Mouse (Mus musculus) frontal cortex, postnatal 25 days (tissue): Measurements from ENCODE around the gene Nudt19.
"Not testable (repeated sequence)": the region's sequence is repeated elsewhere in the genome, so short reads cannot be mapped to it uniquely, and the experiment has no call there.

Experiments
- DNase-seq, 2 experiments: peaks; one replicate each; pipeline ENCODE4 v3.0.0; 2022; ENCODE audit warnings: low spot score in 2 of 2

Gene Nudt19

DNA sequence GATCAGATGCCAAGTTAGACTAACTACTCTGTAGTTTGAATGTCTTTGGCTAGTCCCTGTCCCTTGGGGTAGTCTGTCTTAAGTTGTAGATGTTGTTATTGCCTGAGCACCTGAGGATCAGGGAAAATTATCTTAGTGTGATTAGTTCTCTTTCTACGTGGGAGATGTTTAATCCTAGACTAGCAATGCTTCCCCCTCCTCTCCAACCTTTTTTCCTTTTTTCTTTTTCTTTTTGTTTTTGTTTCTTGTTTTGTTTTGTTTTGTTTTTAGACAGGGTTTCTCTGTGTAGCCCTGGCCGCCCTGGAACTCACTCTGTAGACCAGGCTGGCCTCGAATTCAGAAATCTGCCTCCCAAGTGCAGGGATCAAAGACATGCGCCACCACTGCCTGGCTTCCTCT lies at the start of gene Nudt19:
Gene Nudt19, minus strand, starts transcription at position 100 of the 399 bp plus-strand sequence.
- no peak for DNase-seq

DNA sequence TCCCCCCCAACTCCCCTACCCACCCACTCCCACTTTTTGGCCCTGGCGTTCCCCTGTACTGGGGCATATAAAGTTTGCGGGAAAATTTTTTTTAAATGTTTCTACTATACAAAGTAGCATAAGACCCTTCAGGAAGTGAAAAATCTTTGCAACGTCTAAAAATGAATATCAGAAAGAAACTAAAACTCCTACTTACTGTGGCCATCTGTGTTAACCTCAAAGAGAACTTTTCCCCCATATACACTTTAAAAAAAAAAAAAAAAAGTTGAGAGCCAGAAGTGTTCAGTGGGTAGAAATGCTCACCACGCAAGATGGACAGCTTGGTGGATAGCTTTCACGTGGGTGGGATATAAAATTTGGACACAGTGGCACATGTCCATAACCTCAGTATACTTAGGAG lies 46.7 kb upstream of the Nudt19 start:
- DNase-seq: no peak

GRCm38 (mm10) chr7:35601106-35601505 lies 45.0 kb upstream of the Nudt19 start:
- DNase-seq: no peak

- no peak for DNase-seq
Measured at GRCm38 (mm10) chr7:35600031-35600430, 43.9 kb upstream of the Nudt19 start.

- DNase-seq: no peak
Measured at GRCm38 (mm10) chr7:35599492-35599891, 43.4 kb upstream of the Nudt19 start.

- no peak for DNase-seq
Measured at GRCm38 (mm10) chr7:35594311-35594710, 38.2 kb upstream of the Nudt19 start.

- no peak for DNase-seq
Measured at GRCm38 (mm10) chr7:35590731-35591191, 34.7 kb upstream of the Nudt19 start.

DNA sequence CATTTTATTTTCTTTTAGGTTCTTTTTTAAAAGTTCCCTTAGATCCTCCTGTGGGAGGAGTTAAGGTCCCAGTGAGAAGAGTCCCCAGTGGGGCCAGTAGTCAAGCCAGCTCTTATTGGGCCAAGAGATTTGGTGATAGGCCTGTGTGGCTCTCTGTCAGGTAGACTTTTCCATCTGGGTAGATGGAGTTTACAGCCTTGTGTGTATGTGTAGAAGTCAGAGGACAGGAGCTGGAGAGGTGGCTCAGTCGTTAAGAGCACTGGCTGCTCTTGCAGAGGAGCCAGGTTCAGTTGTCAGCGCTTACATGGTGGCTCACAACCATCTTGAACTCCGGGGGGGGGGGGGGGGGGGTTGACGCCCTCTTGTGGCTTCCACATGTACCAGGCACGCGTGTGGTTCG lies 33.4 kb upstream of the Nudt19 start:
- DNase-seq: no peak

DNA sequence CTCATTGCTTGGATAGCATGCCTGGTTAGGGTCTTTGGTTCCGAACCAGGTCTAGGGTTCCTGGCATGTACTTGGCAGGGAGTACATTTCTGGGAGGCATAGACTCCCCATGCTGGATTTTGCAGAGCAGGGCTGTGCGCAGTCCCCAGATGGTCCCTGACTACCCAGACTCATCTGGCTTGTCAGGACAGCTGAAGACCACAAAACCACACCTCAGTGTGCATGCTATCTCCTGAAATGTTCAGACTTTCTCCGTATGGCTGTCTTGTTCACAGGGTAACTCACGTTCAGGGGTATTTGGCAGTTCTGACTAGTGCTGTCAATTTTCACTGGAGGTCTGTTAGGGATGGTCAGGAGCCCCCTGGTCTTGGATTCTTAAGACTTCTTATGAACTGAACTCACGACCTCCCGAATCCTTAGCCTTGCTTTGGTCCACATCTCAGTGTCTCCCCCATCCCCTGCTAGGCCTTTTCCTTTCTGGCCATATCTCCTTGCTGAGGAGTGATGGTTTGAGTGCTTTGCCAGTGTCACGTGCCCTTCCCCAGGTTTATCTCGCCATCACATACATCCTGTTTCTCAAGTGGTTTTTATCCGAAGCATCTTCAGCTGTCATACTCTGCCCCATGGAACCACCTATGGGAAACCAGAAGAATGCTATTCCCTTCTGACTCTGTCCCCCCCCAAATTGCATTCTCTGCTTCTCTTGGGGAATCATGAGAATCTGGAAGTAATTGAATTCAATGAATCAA lies 32.8 kb upstream of the Nudt19 start:
- DNase-seq: no peak

DNA sequence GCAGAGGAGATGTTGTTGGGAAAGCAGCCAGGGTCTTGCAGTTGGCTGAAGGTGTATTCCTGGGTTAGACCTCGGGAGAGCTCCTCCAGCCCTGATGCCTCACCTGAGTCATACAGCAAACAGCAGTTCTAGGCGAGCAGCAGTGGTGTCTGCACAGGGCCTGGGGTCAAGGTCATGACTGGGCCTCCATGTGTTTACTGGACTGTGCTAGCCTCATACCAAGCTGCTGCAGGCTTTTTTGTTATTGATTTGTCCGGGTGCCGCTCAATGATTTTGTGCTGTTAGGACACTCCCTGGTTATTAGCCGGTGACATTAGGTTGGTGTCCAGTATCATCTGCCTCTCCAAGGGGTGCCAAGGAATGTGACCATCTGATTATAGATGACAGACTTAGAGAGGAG lies 31.6 kb upstream of the Nudt19 start:
- DNase-seq: no peak

DNA sequence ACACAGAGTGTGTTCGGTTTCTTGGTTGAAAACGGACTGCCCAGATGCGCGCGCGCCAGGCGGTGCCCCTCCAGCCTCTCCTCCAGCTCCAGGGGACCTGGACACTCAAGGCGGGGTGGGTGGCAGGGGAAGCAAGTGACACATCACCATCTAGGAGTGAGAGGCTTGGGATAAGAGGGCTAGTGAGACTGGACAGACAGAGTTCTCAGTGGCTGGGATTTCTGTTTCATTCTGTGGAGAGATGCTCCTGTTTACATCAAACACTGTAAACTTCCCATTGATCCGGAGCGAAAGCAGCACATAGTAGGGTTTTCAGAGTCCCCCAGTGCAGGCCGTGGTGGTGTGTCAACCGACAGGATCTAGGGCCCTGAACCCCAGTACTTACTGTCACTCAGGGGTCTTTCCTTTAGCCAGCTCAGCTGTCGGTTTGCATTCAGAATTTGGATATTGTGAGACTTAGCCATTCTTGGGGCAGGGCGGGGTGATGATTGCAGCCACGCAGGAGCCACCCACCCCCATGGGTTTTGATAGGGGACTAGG lies 30.9 kb upstream of the Nudt19 start:
- DNase-seq: no peak

- peak; percentile 92 to 96 for DNase-seq
Measured at GRCm38 (mm10) chr7:35586055-35586905, 30.2 kb upstream of the Nudt19 start, which contains the start of gene Ankrd27. TSS of gene Ankrd27 (plus strand) at chr7:35586244.

DNA sequence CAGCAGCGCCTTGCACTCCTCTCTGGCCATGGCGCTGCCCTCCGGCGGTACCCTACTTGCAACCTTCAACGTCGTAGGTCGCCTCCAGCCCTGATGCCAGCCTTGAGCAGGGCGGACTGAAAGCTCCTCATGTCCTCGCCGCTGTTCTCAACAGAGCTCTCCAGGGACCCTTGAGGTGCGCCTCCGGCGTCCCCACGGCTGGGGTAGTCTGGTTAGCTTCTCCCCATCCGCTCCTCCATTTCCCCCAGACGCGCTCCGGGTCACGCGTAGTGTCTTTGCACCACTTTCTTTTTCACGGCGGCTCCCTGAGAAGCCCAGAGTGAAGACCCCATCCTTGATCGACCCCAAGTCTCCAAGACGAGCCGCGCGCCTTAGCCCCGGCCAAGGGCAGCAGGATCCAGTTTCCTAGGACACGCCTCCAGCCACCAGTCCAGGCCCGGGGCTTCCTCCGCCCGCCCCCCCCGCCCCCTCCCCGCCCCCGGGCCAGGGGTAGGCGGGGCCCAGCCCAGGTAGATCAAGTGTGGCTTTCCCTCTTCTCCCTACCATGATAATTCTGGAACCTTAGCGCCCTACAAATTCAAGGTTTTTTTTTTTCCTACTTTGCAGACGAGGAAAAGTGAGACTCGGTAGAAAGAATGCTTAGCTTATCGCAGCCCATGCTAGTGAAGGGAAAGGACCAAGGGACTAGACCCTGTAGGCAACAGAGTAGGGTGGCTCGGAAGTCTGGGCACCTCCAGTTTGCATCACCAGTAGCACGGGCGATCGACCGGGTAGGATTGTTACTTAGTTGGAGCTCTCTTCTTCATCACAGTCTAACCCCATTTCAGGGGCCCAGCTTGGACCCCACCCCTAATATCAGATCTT lies 29.3 kb upstream of the Nudt19 start, which contains the start of gene Rgs9bp:
Gene Rgs9bp, minus strand, starts transcription at position 392 of the 864 bp plus-strand sequence.
- no peak for DNase-seq

GRCm38 (mm10) chr7:35584786-35585190 lies 28.7 kb upstream of the Nudt19 start:
- DNase-seq: no peak

DNA sequence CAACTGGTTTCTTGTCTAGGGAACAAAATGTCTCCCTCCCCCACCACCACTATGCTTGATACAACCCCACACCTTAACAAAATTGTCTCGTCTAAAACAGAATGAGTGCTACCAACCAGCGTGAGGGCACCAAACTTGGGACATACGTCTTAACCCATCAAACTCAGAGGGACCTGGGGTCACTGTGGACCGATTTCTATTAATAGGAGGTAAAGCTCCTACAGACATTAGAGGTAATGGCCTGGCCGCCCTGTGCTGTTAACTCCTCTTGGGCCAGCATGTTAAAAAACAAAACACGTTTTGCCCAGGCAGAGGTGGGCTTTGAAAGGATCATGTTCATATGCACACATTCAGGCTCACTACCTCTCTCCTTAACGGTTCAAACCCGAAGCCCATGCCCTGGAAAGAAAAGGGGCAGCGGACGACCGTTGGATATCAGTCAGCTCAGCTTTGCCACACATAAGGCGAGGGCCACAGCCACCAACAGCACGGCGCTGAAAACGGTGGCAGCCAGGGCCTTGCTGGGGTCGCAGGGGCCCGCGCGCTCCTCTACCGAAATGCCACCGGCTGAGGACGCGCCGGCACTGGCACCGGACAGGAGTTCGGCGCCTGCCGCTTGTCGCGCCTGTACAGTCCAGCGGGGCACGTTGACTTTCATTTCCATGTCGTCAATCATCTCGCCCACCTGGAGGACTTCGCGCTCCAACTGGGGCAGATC lies 28.1 kb upstream of the Nudt19 start:
- no peak for DNase-seq

GRCm38 (mm10) chr7:35583476-35584025 lies 27.4 kb upstream of the Nudt19 start:
- no peak for DNase-seq

GRCm38 (mm10) chr7:35582719-35583118 lies 26.6 kb upstream of the Nudt19 start:
- DNase-seq: no peak

DNA sequence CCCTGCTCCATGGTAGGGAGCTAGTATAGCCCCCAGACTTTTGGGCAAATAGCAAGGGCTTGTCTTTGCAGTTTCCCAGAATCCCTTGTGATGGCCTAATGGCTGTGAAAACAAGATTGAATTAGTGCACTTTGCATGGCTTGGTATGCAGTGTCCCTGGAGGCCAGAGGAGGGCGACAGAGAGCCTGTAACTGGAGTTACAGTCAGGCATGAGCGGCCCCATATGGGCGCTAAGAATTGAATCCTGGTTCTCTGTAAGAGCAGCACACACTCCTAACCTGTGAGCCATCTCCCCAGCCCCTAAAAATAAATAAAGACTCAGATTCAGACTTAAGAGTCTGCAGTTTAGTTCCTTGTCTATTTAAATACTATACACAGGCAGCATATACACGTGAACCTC lies 23.7 kb upstream of the Nudt19 start:
- no peak for DNase-seq

DNA sequence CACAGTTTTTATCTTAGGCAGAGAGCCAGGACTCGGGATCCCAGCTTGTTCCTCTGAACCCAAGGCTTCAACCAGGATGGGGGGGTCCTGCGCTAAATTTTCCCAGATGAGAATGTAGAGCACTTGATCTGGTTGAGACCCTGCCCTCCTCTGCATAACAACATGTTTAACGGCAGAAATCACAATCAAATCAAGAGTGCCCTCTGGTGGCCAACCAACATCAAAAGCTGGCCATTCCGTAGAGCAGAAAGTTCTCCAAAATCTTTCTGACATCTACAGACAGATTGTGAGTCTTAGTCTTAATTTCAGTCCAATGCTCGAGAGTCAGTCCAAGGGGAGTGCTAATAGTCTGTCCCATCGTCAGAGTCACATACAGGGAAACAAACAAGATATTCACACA lies 14.8 kb upstream of the Nudt19 start:
- DNase-seq: not testable (repeated sequence)

DNA sequence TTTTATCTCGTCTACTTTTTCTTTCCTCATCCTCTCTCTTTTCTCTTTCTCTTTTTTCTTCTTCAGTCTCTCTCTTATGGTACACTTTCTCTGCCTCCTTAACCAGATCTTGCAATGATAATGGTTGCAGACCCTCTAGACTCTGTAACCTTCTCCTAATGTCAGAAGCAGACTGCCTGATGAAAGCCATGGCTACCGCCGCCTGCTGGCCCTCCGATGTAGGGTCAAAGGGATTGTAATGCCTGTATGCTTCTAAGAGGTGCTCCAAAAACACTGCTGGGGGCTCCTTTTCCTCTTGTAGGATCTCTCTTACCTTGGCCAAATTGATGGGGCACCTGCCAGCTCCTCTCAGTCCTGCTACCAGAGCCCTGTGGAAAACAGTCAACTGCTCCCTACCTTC lies 13.6 kb upstream of the Nudt19 start:
- not testable (repeated sequence) for DNase-seq
